Mouse (Mus musculus) MEL (cell line): ENCODE data around the gene Chrna1. TPM values are rescaled to one million over a fixed set of nuclear protein-coding genes. Genes with fewer than 3 reads are reported as not detected.

Experiments
- DNase-seq: peaks from one replicate; pipeline ENCODE4 v3.0.0; 2011; ENCODE audit warnings: low read depth, low spot score
- H3K27ac ChIP-seq: 2 replicates; pipeline ENCODE4 v1.5.1; 2012; ENCODE audit warnings: low read depth, mild to moderate bottlenecking, control low read depth, low read length, moderate library complexity; ENCODE audit not compliant: control insufficient read depth
- H3K27me3 ChIP-seq, 2 experiments: fragments of 150-350 bp in 1 of 2; sonication (generic) in 1 of 2; 2 replicates each; pipeline ENCODE4 v1.6.1; 2012; ENCODE audit warnings: low read length in 2 of 2, mild to moderate bottlenecking in 2 of 2, improper control_type of control experiment in 1 of 2, moderate library complexity in 1 of 2; ENCODE audit not compliant: insufficient read depth in 2 of 2, control insufficient read depth in 1 of 2
- H3K36me3 ChIP-seq, 2 experiments: 2 replicates each; pipeline ENCODE4 v1.6.1; 2012 to 2014; ENCODE audit warnings: low read length in 2 of 2, improper control_type of control experiment in 1 of 2, inconsistent platforms in 1 of 2, mild to moderate bottlenecking in 1 of 2; ENCODE audit not compliant: insufficient read depth in 2 of 2, control insufficient read depth in 1 of 2
- H3K4me1 ChIP-seq, 2 experiments: fragments of 150-350 bp in 1 of 2; sonication (generic) in 1 of 2; 2 replicates each; pipeline ENCODE4 v1.6.1; 2012; ENCODE audit warnings: low read length in 2 of 2, improper control_type of control experiment in 1 of 2, mild to moderate bottlenecking in 1 of 2; ENCODE audit not compliant: insufficient read depth in 2 of 2, control insufficient read depth in 1 of 2
- H3K4me3 ChIP-seq, 2 experiments: fragments of 150-350 bp in 1 of 2; sonication (generic) in 1 of 2; 2 replicates each; pipeline ENCODE4 v1.5.1; 2012; ENCODE audit warnings: low read depth in 2 of 2, low read length in 2 of 2, mild to moderate bottlenecking in 2 of 2, moderate library complexity in 2 of 2, control low read depth in 1 of 2, improper control_type of control experiment in 1 of 2; ENCODE audit not compliant: control insufficient read depth in 1 of 2, insufficient read depth in 1 of 2
- H3K79me2 ChIP-seq: 2 replicates; pipeline ENCODE4 v1.6.1; 2012; ENCODE audit warnings: mild to moderate bottlenecking, low read length, moderate library complexity; ENCODE audit not compliant: control insufficient read depth, poor library complexity, insufficient read depth
- H3K9ac ChIP-seq: 2 replicates; pipeline ENCODE4 v1.6.1; 2012; ENCODE audit warnings: low read depth, mild to moderate bottlenecking, control low read depth, low read length, moderate library complexity; ENCODE audit not compliant: control insufficient read depth, poor library complexity, severe bottlenecking
- H3K9me3 ChIP-seq: fragments of 150-350 bp; sonication (generic); replicated peaks from 2 replicates; pipeline ENCODE4 v1.6.1; 2012; ENCODE audit warnings: mild to moderate bottlenecking, low read length, improper control_type of control experiment, moderate library complexity; ENCODE audit not compliant: insufficient read depth
- CHD1 ChIP-seq: IDR thresholded peaks from 2 replicates; pipeline ENCODE4 v1.6.1; 2012; ENCODE audit warnings: low read depth, mild to moderate bottlenecking, inconsistent platforms, low read length, improper control_type of control experiment
- CTCF ChIP-seq, 3 experiments: IDR thresholded peaks in 2 of 3; conservative IDR thresholded peaks in 1 of 3; 2 replicates each; pipeline ENCODE4 v1.5.1; 2011 to 2012; ENCODE audit warnings: low read length in 3 of 3, low read depth in 2 of 3, mild to moderate bottlenecking in 2 of 3, improper control_type of control experiment in 1 of 3, inconsistent platforms in 1 of 3, mixed read lengths in 1 of 3, moderate library complexity in 1 of 3; ENCODE audit not compliant: control insufficient read depth in 1 of 3, insufficient read depth in 1 of 3, poor library complexity in 1 of 3, severe bottlenecking in 1 of 3
- E2F4 ChIP-seq: IDR thresholded peaks from 2 replicates; pipeline ENCODE4 v1.6.1; 2011; ENCODE audit warnings: low read depth, low read length, improper control_type of control experiment, borderline replicate concordance
- GATA1 ChIP-seq: IDR thresholded peaks from 2 replicates; pipeline ENCODE4 v1.6.1; 2011; ENCODE audit warnings: low read depth, low read length, improper control_type of control experiment
- JUND ChIP-seq: IDR thresholded peaks from 2 replicates; pipeline ENCODE4 v1.6.1; 2011; ENCODE audit warnings: low read depth, mild to moderate bottlenecking, improper control_type of control experiment, low read length
- KAT2A ChIP-seq: conservative IDR thresholded peaks from 2 replicates; pipeline ENCODE4 v1.6.1; 2012; ENCODE audit warnings: low read depth, low read length, improper control_type of control experiment, inconsistent platforms
- MAX ChIP-seq: IDR thresholded peaks from 2 replicates; pipeline ENCODE4 v1.6.1; 2011; ENCODE audit warnings: low read length, improper control_type of control experiment
- MXI1 ChIP-seq: IDR thresholded peaks from 2 replicates; pipeline ENCODE4 v1.6.1; 2011; ENCODE audit warnings: mild to moderate bottlenecking, low read depth, low read length, improper control_type of control experiment
- MYC ChIP-seq: IDR thresholded peaks from 2 replicates; pipeline ENCODE4 v1.6.1; 2011; ENCODE audit warnings: low read depth, mild to moderate bottlenecking, low read length, improper control_type of control experiment, moderate library complexity
- NELFE ChIP-seq: IDR thresholded peaks from 2 replicates; pipeline ENCODE4 v1.6.1; 2011; ENCODE audit warnings: low read depth, low read length, improper control_type of control experiment
- NRF1 ChIP-seq: IDR thresholded peaks from 2 replicates; pipeline ENCODE4 v1.6.1; 2014; ENCODE audit warnings: low read depth, mild to moderate bottlenecking, inconsistent platforms, low read length, improper control_type of control experiment, moderate library complexity; ENCODE audit not compliant: poor library complexity, insufficient read depth, severe bottlenecking
- POLR2A ChIP-seq, 2 experiments: IDR thresholded peaks; 2 replicates each; pipeline ENCODE4 v1.6.1; 2011 to 2012; ENCODE audit warnings: low read length in 2 of 2, mild to moderate bottlenecking in 2 of 2, control low read depth in 1 of 2, improper control_type of control experiment in 1 of 2, low read depth in 1 of 2, moderate library complexity in 1 of 2; ENCODE audit not compliant: control insufficient read depth in 1 of 2, insufficient read depth in 1 of 2, poor library complexity in 1 of 2
- POLR2AphosphoS2 ChIP-seq: IDR thresholded peaks from 2 replicates; pipeline ENCODE4 v1.6.1; 2011; ENCODE audit warnings: low read length, improper control_type of control experiment
- RCOR1 ChIP-seq: IDR thresholded peaks from 2 replicates; pipeline ENCODE4 v1.6.1; 2012; ENCODE audit warnings: low read depth, mild to moderate bottlenecking, inconsistent platforms, low read length, improper control_type of control experiment
- TBP ChIP-seq: IDR thresholded peaks from 2 replicates; pipeline ENCODE4 v1.8.0; 2011; ENCODE audit warnings: low read depth, low read length, improper control_type of control experiment
- USF2 ChIP-seq, 2 experiments: IDR thresholded peaks; 2 replicates each; pipeline ENCODE4 v1.6.1; 2011 to 2012; ENCODE audit warnings: improper control_type of control experiment in 2 of 2, low read length in 2 of 2, borderline replicate concordance in 1 of 2, inconsistent platforms in 1 of 2, low read depth in 1 of 2, mild to moderate bottlenecking in 1 of 2; ENCODE audit not compliant: insufficient read depth in 1 of 2
- ZC3H11A ChIP-seq: IDR thresholded peaks from 2 replicates; pipeline ENCODE4 v1.6.1; 2012; ENCODE audit warnings: low read depth, mild to moderate bottlenecking, inconsistent platforms, low read length, improper control_type of control experiment
- ZKSCAN1 ChIP-seq: IDR thresholded peaks from 2 replicates; pipeline ENCODE4 v1.6.1; 2012; ENCODE audit warnings: low read depth, mild to moderate bottlenecking, inconsistent platforms, low read length, improper control_type of control experiment, moderate library complexity
- ZMIZ1 ChIP-seq: IDR thresholded peaks from 2 replicates; pipeline ENCODE4 v1.6.1; 2012; ENCODE audit warnings: low read depth, mild to moderate bottlenecking, inconsistent platforms, low read length, improper control_type of control experiment, moderate library complexity
- ZNF384 ChIP-seq: IDR thresholded peaks from 2 replicates; pipeline ENCODE4 v1.6.1; 2012; ENCODE audit warnings: low read depth, mild to moderate bottlenecking, inconsistent platforms, low read length, improper control_type of control experiment
- polyA plus RNA-seq, 2 experiments: library from polyadenylated mRNA; stranded (reverse) in 1 of 2; unstranded in 1 of 2; fragments of >175 nt in 1 of 2; fragments of >200 nt in 1 of 2; gene quantifications; 2 replicates each; pipeline versions ENCODE4 v1.2.1 to v1.2.4; 2012; ENCODE audit warnings: low replicate concordance in 2 of 2, low read depth in 1 of 2; ENCODE audit not compliant: insufficient read length in 2 of 2, insufficient read depth in 1 of 2, missing spikeins in 1 of 2
- total RNA-seq: library from RNA; depleted of rRNA; stranded (reverse); fragments of 300-350 nt; gene quantifications from 2 replicates; pipeline ENCODE4 v1.2.3, GENCODE M21; 2012

Gene Chrna1
- total and polyA plus RNA-seq, 3 experiments = 0.12 TPM; not detected in 2

DNA sequence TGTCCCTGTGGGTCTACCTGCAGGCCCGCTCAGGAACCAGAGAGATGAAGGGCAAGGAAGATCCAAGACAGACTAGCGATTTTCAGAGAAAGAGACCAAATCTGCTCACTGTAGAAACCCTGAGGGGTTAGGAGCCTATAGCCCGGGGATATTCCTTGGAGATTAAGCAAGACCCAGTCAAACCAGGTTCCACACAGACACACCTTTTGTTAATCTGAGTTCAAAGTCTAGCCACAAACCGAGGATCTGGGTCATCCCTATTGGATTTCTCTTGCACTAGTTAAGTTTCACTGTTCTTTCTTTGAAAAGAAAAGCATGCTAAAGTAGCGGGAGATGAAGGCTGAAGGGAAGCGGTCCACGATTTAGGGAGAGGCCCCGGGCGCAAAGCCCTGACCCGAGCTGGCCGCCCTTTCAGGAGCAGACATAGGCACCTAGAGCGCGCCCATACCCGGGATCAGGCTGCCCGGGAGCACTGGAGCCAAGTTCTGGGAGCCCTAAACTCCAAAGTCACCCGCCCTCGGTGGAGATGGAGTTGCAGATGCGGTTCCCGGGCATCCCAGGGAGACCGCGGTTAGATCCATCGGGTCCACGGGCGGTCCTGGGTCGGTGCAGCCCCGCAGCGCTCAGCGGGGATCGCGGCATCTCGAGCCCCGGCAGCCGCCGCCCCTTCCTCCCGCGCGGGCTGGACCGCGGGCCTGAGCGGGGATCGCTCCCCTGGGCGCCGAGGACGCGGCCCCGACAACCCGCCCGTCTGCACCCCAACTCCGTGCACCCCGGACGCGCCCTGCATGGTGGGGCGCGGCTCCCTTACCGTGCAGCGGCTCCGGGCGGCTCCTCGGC is 51.4 kb downstream of the Chrna1 start:
- Histone ChIP-seq H3K9ac (peak overlapping the region; percentile 93), H3K79me2 (peaks cover 8% of the 10 kb centered on the region), H3K4me3 (peak overlapping the region; percentile 66 to 76), H3K9me3 (no peaks in the 10 kb centered on the region), H3K36me3 (peaks cover 0 to 6% of the 10 kb centered on the region in 2 experiments; a peak in 2 of 4 replicates), H3K27ac (no peak overlapping the region), H3K4me1 (peaks cover 7 to 16% of the 10 kb centered on the region in 2 experiments), H3K27me3 (no peaks in the 10 kb centered on the region)
- peak; percentile 9 for DNase-seq
- 0 out of 4 replicates have a peak, but pooled peaks of 1 of the 2 experiments have one; percentile 46 for TF ChIP-seq POLR2A (IDR thresholded peaks at IDR 0.05; ENCODE audit: control insufficient read depth in 1 of 2, insufficient read depth in 1 of 2, low read depth in 1 of 2, low read length in 2 of 2, poor library complexity in 1 of 2)
- no peak for TF ChIP-seq RCOR1
- TF ChIP-seq E2F4 = no peak

- no peak for DNase-seq
- Histone ChIP-seq H3K27me3 (no peaks in the 10 kb centered on the region), H3K36me3 (peaks cover 0 to 6% of the 10 kb centered on the region in 2 experiments; a peak in 2 of 4 replicates), H3K4me1 (peaks cover 7 to 16% of the 10 kb centered on the region in 2 experiments), H3K4me3 (no peak overlapping the region), H3K27ac (no peak overlapping the region), H3K9ac (no peak overlapping the region), H3K79me2 (peaks cover 8% of the 10 kb centered on the region), H3K9me3 (no peaks in the 10 kb centered on the region)
- no peak for TF ChIP-seq MAX
- no peak for TF ChIP-seq ZNF384
- TF ChIP-seq POLR2AphosphoS2 = no peak
- TF ChIP-seq JUND = no peak
- no peak for TF ChIP-seq CTCF (IDR thresholded peaks at IDR 0.05 in 2 of 3, conservative IDR thresholded peaks at IDR 0.05 in 1 of 3; ENCODE audit: control insufficient read depth in 1 of 3, insufficient read depth in 1 of 3, low read depth in 2 of 3, low read length in 3 of 3, poor library complexity in 1 of 3, severe bottlenecking in 1 of 3)
- TF ChIP-seq USF2 (IDR thresholded peaks at IDR 0.05; ENCODE audit: borderline replicate concordance in 1 of 2, insufficient read depth in 1 of 2, low read depth in 1 of 2, low read length in 2 of 2) = no peak
- TF ChIP-seq KAT2A = no peak
- no peak for TF ChIP-seq ZMIZ1
- no peak for TF ChIP-seq CHD1
- TF ChIP-seq E2F4 = no peak
- TF ChIP-seq MXI1 = no peak
- no peak for TF ChIP-seq GATA1
- TF ChIP-seq RCOR1 = no peak
- no peak for TF ChIP-seq TBP
- no peak for TF ChIP-seq NRF1
- TF ChIP-seq MYC = no peak
- no peak for TF ChIP-seq ZC3H11A
- TF ChIP-seq ZKSCAN1 = no peak
- TF ChIP-seq NELFE = no peak
Observed at GRCm38 (mm10) chr2:73527956-73528355, 52.2 kb downstream of the Chrna1 start.
